Mouse (Mus musculus): ENCODE results near the gene Bak1. TPM values are rescaled to one million over a fixed set of nuclear protein-coding genes. Genes with fewer than 3 reads are reported as not detected.
A peak's percentile ranks its signal among the peaks of the same experiment; 100 is the strongest.

Gene Bak1
- polyA plus RNA-seq, 2 experiments = 11.1 to 48.6 TPM

- Histone ChIP-seq H3K4me3 (replicated peaks; ENCODE audit: low read length) (no peak overlapping the region), H3K4me2 (replicated peaks; ENCODE audit: low read depth, low read length, severe bottlenecking) (no peak overlapping the region), H3K9me3 (ENCODE audit: control insufficient read depth, low read length) (no peaks in the 10 kb centered on the region), H3K4me1 (ENCODE audit: control insufficient read depth, insufficient read depth, low read length) (peaks cover 17% of the 10 kb centered on the region), H3K27me3 (ENCODE audit: control insufficient read depth, insufficient read depth, low read length) (no peaks in the 10 kb centered on the region), H3K27ac (replicated peaks; ENCODE audit: low read depth, low read length) (no peak overlapping the region), H3K9ac (ENCODE audit: low read depth, low read length, severe bottlenecking) (no peak overlapping the region), H3K36me3 (ENCODE audit: control insufficient read depth, insufficient read depth, low read length) (peaks cover 52% of the 10 kb centered on the region)
- TF ChIP-seq POLR2A (IDR thresholded peaks at IDR 0.05; ENCODE audit: borderline replicate concordance, extremely low read depth, insufficient read depth, insufficient read length) = no peak
- 90% methylated on average over 15 of the region's 15 CpGs for WGBS
- no peak for ATAC-seq (ENCODE audit: low FRiP score, low read depth)
- DNase-seq (ENCODE audit: low spot score) = no peak
Measured at GRCm38 (mm10) chr17:26974547-26974946, 54.3 kb downstream of the Bak1 start.

GRCm38 (mm10) chr17:26972703-26973574 lies 55.9 kb downstream of the Bak1 start, which contains the start of gene Zbtb9:
Gene Zbtb9 (plus strand): TSS chr17:26973167.
- Histone ChIP-seq H3K27ac (replicated peaks; ENCODE audit: low read depth, low read length) (peak within 1 kb of the TSS; percentile 82), H3K27me3 (ENCODE audit: control insufficient read depth, insufficient read depth, low read length) (no peaks in the 10 kb centered on the region), H3K4me2 (replicated peaks; ENCODE audit: low read depth, low read length, severe bottlenecking) (peak within 1 kb of the TSS; percentile 85), H3K36me3 (ENCODE audit: control insufficient read depth, insufficient read depth, low read length) (peaks cover 44% of the 10 kb centered on the region), H3K9me3 (ENCODE audit: control insufficient read depth, low read length) (no peaks in the 10 kb centered on the region), H3K4me3 (replicated peaks; ENCODE audit: low read length) (peak within 1 kb of the TSS; percentile 85), H3K9ac (ENCODE audit: low read depth, low read length, severe bottlenecking) (peak within 1 kb of the TSS; percentile 79), H3K4me1 (ENCODE audit: control insufficient read depth, insufficient read depth, low read length) (peaks cover 17% of the 10 kb centered on the region)
- ATAC-seq (ENCODE audit: low FRiP score, low read depth) (peak; percentile 98), DNase-seq (ENCODE audit: low spot score) (peak; percentile 94)
- WGBS = 2% methylated on average over 72 of the region's 75 CpGs
- TF ChIP-seq POLR2A (IDR thresholded peaks at IDR 0.05; ENCODE audit: borderline replicate concordance, extremely low read depth, insufficient read depth, insufficient read length) = peak; percentile 96

- Histone ChIP-seq H3K27ac (replicated peaks; ENCODE audit: low read depth, low read length) (peak overlapping the region; percentile 82), H3K4me2 (replicated peaks; ENCODE audit: low read depth, low read length, severe bottlenecking) (peak overlapping the region; percentile 79), H3K4me3 (replicated peaks; ENCODE audit: low read length) (peak overlapping the region; percentile 85), H3K9ac (ENCODE audit: low read depth, low read length, severe bottlenecking) (peak overlapping the region; percentile 79), H3K27me3 (ENCODE audit: control insufficient read depth, insufficient read depth, low read length) (no peaks in the 10 kb centered on the region), H3K36me3 (ENCODE audit: control insufficient read depth, insufficient read depth, low read length) (peaks cover 44% of the 10 kb centered on the region), H3K4me1 (ENCODE audit: control insufficient read depth, insufficient read depth, low read length) (peaks cover 17% of the 10 kb centered on the region), H3K9me3 (ENCODE audit: control insufficient read depth, low read length) (no peaks in the 10 kb centered on the region)
- ATAC-seq (ENCODE audit: low FRiP score, low read depth) (no peak), DNase-seq (ENCODE audit: low spot score) (no peak)
- TF ChIP-seq POLR2A (IDR thresholded peaks at IDR 0.05; ENCODE audit: borderline replicate concordance, extremely low read depth, insufficient read depth, insufficient read length) = no peak
- 4% methylated on average over 3 of the region's 3 CpGs for WGBS
Measured at GRCm38 (mm10) chr17:26972107-26972506, 56.7 kb downstream of the Bak1 start.

- ATAC-seq (ENCODE audit: low FRiP score, low read depth) = no peak
- peaks cover 44% of the 10 kb centered on the region for H3K36me3 ChIP-seq (ENCODE audit: control insufficient read depth, insufficient read depth, low read length)
- 54% methylated on average over 8 of the region's 8 CpGs for WGBS
- 0 out of 2 replicates have a peak overlapping the region, but pooled peaks have one; percentile 79 for H3K9ac ChIP-seq (ENCODE audit: low read depth, low read length, severe bottlenecking)
- no peaks in the 10 kb centered on the region for H3K27me3 ChIP-seq (ENCODE audit: control insufficient read depth, insufficient read depth, low read length)
- H3K27ac ChIP-seq (replicated peaks; ENCODE audit: low read depth, low read length) = no peak overlapping the region
- H3K4me2 ChIP-seq (replicated peaks; ENCODE audit: low read depth, low read length, severe bottlenecking) = peak overlapping the region; percentile 79
- DNase-seq (ENCODE audit: low spot score) = no peak
- peaks cover 17% of the 10 kb centered on the region for H3K4me1 ChIP-seq (ENCODE audit: control insufficient read depth, insufficient read depth, low read length)
- H3K4me3 ChIP-seq (replicated peaks; ENCODE audit: low read length) = peak overlapping the region; percentile 85; the same call in 1 of the 2 replicates
- no peak for TF ChIP-seq POLR2A (IDR thresholded peaks at IDR 0.05; ENCODE audit: borderline replicate concordance, extremely low read depth, insufficient read depth, insufficient read length)
- no peaks in the 10 kb centered on the region for H3K9me3 ChIP-seq (ENCODE audit: control insufficient read depth, low read length)
Measured at GRCm38 (mm10) chr17:26971247-26971905, 57.4 kb downstream of the Bak1 start.

GRCm38 (mm10) chr17:26970221-26970620 lies 58.6 kb downstream of the Bak1 start:
- ATAC-seq (ENCODE audit: low FRiP score, low read depth) (no peak), DNase-seq (ENCODE audit: low spot score) (no peak)
- Histone ChIP-seq H3K4me2 (replicated peaks; ENCODE audit: low read depth, low read length, severe bottlenecking) (no peak overlapping the region), H3K27ac (replicated peaks; ENCODE audit: low read depth, low read length) (no peak overlapping the region), H3K9ac (ENCODE audit: low read depth, low read length, severe bottlenecking) (no peak overlapping the region), H3K9me3 (ENCODE audit: control insufficient read depth, low read length) (no peaks in the 10 kb centered on the region), H3K4me1 (ENCODE audit: control insufficient read depth, insufficient read depth, low read length) (peaks cover 17% of the 10 kb centered on the region), H3K27me3 (ENCODE audit: control insufficient read depth, insufficient read depth, low read length) (no peaks in the 10 kb centered on the region), H3K36me3 (ENCODE audit: control insufficient read depth, insufficient read depth, low read length) (peaks cover 44% of the 10 kb centered on the region), H3K4me3 (replicated peaks; ENCODE audit: low read length) (no peak overlapping the region)
- TF ChIP-seq POLR2A (IDR thresholded peaks at IDR 0.05; ENCODE audit: borderline replicate concordance, extremely low read depth, insufficient read depth, insufficient read length) = no peak
- 73% methylated on average over 10 of the region's 12 CpGs for WGBS

Other genes with a start within 250 kb of the Bak1 start
- gene Bnip1, start 247.9 kb downstream of the Bak1 start, polyA plus RNA-seq (2012; rRNA removed) = 45.6 and 48.7 TPM in 2 replicates
- gene Bnip1, start 247.9 kb downstream of the Bak1 start, polyA plus RNA-seq (2014; fragmentation: Nextera tagmentation; extraction: Ambion mirVana) = 49.3 and 49.4 TPM in 2 replicates
- 0.06 and 0.15 TPM in 2 replicates for gene Nkx2-5, start 184.0 kb downstream of the Bak1 start, polyA plus RNA-seq (2012; rRNA removed)
- gene Nkx2-5, start 184.0 kb downstream of the Bak1 start, polyA plus RNA-seq (2014; fragmentation: Nextera tagmentation; extraction: Ambion mirVana) = not detected in 2 replicates
- gene Kifc5b, start 111.9 kb downstream of the Bak1 start, polyA plus RNA-seq (2012; rRNA removed) = 23.7 TPM in 2 replicates
- gene Kifc5b, start 111.9 kb downstream of the Bak1 start, polyA plus RNA-seq (2014; fragmentation: Nextera tagmentation; extraction: Ambion mirVana) = 4.9 and 5.9 TPM in 2 replicates
- gene Phf1, start 96.0 kb downstream of the Bak1 start, polyA plus RNA-seq (2012; rRNA removed) = 56.6 and 72.8 TPM in 2 replicates
- gene Phf1, start 96.0 kb downstream of the Bak1 start, polyA plus RNA-seq (2014; fragmentation: Nextera tagmentation; extraction: Ambion mirVana) = 11.9 and 12.8 TPM in 2 replicates
- gene Cuta, start 89.4 kb downstream of the Bak1 start, polyA plus RNA-seq (2012; rRNA removed) = 127 and 172 TPM in 2 replicates
- 146 and 158 TPM in 2 replicates for gene Cuta, start 89.4 kb downstream of the Bak1 start, polyA plus RNA-seq (2014; fragmentation: Nextera tagmentation; extraction: Ambion mirVana)
- gene Syngap1, start 87.8 kb downstream of the Bak1 start, polyA plus RNA-seq (2012; rRNA removed) = 82.4 and 111 TPM in 2 replicates
- 2.0 and 2.4 TPM in 2 replicates for gene Syngap1, start 87.8 kb downstream of the Bak1 start, polyA plus RNA-seq (2014; fragmentation: Nextera tagmentation; extraction: Ambion mirVana)
- 12.6 and 14.8 TPM in 2 replicates for gene Zbtb9, start 55.8 kb downstream of the Bak1 start, polyA plus RNA-seq (2012; rRNA removed)
- 10.0 and 10.6 TPM in 2 replicates for gene Zbtb9, start 55.8 kb downstream of the Bak1 start, polyA plus RNA-seq (2014; fragmentation: Nextera tagmentation; extraction: Ambion mirVana)
- 12.4 and 13.9 TPM in 2 replicates for gene Itpr3, start 28.3 kb upstream of the Bak1 start, polyA plus RNA-seq (2012; rRNA removed)
- 5.1 and 5.6 TPM in 2 replicates for gene Itpr3, start 28.3 kb upstream of the Bak1 start, polyA plus RNA-seq (2014; fragmentation: Nextera tagmentation; extraction: Ambion mirVana)
- 233 and 255 TPM in 2 replicates for gene Uqcc2, start 104.9 kb upstream of the Bak1 start, polyA plus RNA-seq (2012; rRNA removed)
- 308 and 343 TPM in 2 replicates for gene Uqcc2, start 104.9 kb upstream of the Bak1 start, polyA plus RNA-seq (2014; fragmentation: Nextera tagmentation; extraction: Ambion mirVana)
- 0.47 and 0.55 TPM in 2 replicates for gene Ip6k3, start 138.8 kb upstream of the Bak1 start, polyA plus RNA-seq (2012; rRNA removed)
- gene Ip6k3, start 138.8 kb upstream of the Bak1 start, polyA plus RNA-seq (2014; fragmentation: Nextera tagmentation; extraction: Ambion mirVana) = 0.46 and 0.76 TPM in 2 replicates
- 93.5 and 126 TPM in 2 replicates for gene Lemd2, start 175.5 kb upstream of the Bak1 start, polyA plus RNA-seq (2012; rRNA removed)
- gene Lemd2, start 175.5 kb upstream of the Bak1 start, polyA plus RNA-seq (2014; fragmentation: Nextera tagmentation; extraction: Ambion mirVana) = 20.0 and 21.2 TPM in 2 replicates

All from limb, embryonic 14.5 days (tissue).